Mouse (Mus musculus) A20 (cell line): ENCODE data around the gene Traf2.
"Not testable (repeated sequence)": the region's sequence is repeated elsewhere in the genome, so short reads cannot be mapped to it uniquely, and the experiment has no call there.

ENCODE experiments used
- DNase-seq: peaks from one replicate; pipeline ENCODE4 v3.0.0-alpha.2; 2011; ENCODE audit warnings: low read depth, low spot score

Gene Traf2

GRCm38 (mm10) chr2:25575432-25576027, 28.8 kb upstream of the Traf2 start:
- DNase-seq = peak; percentile 78

- DNase-seq = peak; percentile 98
Observed at GRCm38 (mm10) chr2:25574579-25575431, 28.1 kb upstream of the Traf2 start, which contains the start of the genes Mamdc4 and Phpt1. Gene Mamdc4 (minus strand): TSS chr2:25574845. Gene Phpt1 (minus strand): TSS chr2:25575224.

GRCm38 (mm10) chr2:25574136-25574535, 27.4 kb upstream of the Traf2 start:
- DNase-seq = no peak

GRCm38 (mm10) chr2:25573068-25573467, 26.3 kb upstream of the Traf2 start:
- DNase-seq = no peak

GRCm38 (mm10) chr2:25571221-25571620, 24.5 kb upstream of the Traf2 start:
- DNase-seq = no peak

- no peak for DNase-seq
Observed at GRCm38 (mm10) chr2:25569323-25569722, 22.6 kb upstream of the Traf2 start.

GRCm38 (mm10) chr2:25568473-25569019, 21.8 kb upstream of the Traf2 start:
- DNase-seq = no peak

- DNase-seq = no peak
Observed at GRCm38 (mm10) chr2:25566558-25566957, 19.8 kb upstream of the Traf2 start.

- no peak for DNase-seq
Observed at GRCm38 (mm10) chr2:25565741-25566140, 19.0 kb upstream of the Traf2 start.

GRCm38 (mm10) chr2:25561946-25562345, 15.2 kb upstream of the Traf2 start:
- no peak for DNase-seq

GRCm38 (mm10) chr2:25560551-25560950, 13.8 kb upstream of the Traf2 start:
- no peak for DNase-seq

GRCm38 (mm10) chr2:25558774-25559173, 12.0 kb upstream of the Traf2 start:
- DNase-seq = no peak

GRCm38 (mm10) chr2:25557964-25558360, 11.2 kb upstream of the Traf2 start:
- DNase-seq = no peak

GRCm38 (mm10) chr2:25557221-25557963, 10.7 kb upstream of the Traf2 start, which contains the start of gene Edf1:
Gene Edf1 (plus strand): TSS chr2:25557847.
- DNase-seq = peak; percentile 92

GRCm38 (mm10) chr2:25556296-25556695, 9.6 kb upstream of the Traf2 start:
- DNase-seq = peak; percentile 50

- DNase-seq = peak; percentile 39
Observed at GRCm38 (mm10) chr2:25555479-25555878, 8.7 kb upstream of the Traf2 start.

GRCm38 (mm10) chr2:25553171-25553786, 6.5 kb upstream of the Traf2 start:
- DNase-seq = not testable (repeated sequence)

GRCm38 (mm10) chr2:25551186-25551585, 4.4 kb upstream of the Traf2 start:
- peak; percentile 53 for DNase-seq

GRCm38 (mm10) chr2:25549021-25549991, 2.6 kb upstream of the Traf2 start:
- DNase-seq = peak; percentile 91
